Mouse (Mus musculus) cerebellum, adult 11 months (tissue): ENCODE data around the gene Cdk18.
"Not testable (repeated sequence)": the region's sequence is repeated elsewhere in the genome, so short reads cannot be mapped to it uniquely, and the experiment has no call there.

ENCODE experiments used
- DNase-seq: peaks from one replicate; pipeline ENCODE4 v3.0.0; 2022

Gene Cdk18

DNA sequence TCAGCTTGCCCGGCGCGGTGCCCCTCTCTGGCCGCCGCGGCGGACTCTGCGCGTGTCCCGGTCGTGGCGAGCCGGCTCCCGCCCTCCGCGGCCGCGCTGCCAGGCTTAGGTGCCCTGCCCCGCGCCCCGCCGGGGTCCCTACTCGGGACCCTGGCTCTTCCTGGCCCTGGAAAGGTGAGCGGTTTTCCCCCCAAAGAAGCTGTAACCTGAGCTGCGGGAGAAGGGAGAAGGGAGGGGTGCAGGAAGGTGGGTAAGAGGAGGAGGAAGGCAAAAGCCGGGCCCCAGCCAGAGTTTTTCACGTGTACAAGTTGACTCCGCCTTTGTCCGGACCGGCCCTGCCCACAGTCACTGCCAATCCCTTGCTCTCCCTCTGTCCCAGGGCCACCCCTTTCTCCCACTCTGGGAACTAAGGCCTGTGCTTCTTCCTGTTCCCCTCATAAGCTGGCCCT is at the start of gene Cdk18:
Gene Cdk18, minus strand, starts transcription at position 269 of the 449 bp plus-strand sequence.
- DNase-seq, result no peak

DNA sequence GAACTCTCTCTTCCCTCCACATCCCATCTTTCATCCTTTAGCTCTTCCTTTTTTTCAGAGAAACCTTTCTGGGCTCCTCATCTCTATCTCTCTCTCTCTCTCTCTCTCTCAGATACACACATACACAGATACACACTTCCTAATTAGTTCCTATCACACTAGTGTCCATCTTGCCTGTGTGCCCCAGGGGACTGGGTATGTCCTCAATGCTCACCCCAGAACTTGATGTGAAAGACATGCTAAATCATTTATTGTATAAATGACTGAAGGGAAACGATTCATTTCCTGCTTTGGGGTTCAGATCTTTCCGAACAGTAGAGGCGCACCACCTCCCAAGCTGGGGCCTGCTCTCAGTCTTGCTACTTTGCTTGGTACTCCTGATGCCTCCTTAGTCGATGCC is 49.7 kb upstream of the Cdk18 start:
- DNase-seq, result no peak

DNA sequence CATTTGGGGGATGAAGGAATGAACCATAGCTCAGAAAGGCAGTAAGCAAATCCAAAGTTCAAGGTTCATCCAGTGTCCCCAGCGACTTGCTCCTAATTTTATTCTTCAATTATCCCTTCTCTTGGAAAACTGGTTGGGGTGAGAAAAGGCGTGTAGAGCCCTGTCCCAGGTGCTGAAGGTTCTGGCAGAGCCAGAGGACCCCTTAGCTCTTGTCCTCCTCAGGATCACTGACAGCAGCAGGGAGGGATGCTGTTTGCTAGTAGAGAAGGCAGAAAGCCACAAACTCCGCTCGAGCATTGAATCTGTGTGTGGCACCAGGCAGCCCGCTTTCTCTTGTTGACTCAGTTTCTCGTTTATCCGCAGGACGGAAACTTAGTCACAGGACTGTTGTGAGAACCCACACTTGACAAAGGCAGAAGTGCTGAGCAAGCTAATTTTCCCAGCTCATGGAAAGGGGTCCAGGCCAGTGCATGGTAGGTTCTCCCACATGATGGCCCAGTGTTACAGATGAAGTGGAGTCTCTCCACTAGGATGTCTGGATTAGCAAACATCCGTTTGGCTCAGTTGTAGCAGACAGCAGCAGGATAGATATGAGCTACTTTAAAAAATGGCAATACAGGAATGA is 49.1 kb upstream of the Cdk18 start:
- no peak for DNase-seq

GRCm38 (mm10) chr1:132186303-132186702 is 46.8 kb upstream of the Cdk18 start:
- DNase-seq, result no peak

DNA sequence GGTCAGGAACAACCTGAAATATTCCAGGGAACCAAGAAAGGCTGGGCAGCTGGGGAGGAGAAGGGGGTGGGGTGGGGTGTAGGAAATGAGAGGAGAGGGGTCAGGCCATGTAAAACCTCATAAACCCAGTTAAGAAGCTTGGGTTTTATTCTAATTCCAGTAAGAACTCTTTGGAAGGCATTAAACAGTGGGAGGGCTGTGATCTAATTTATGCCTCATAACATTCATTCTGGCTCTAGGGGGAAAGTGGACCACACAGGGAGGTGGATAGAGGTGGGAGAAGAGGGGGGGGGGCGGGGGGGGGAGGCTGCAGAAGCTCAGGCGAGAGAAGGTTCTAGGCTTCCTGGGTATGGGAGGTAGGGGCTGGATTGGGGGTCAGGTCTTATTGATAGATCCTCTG is 32.1 kb upstream of the Cdk18 start:
- DNase-seq, result no peak

GRCm38 (mm10) chr1:132170698-132171097 is 31.2 kb upstream of the Cdk18 start:
- no peak for DNase-seq

DNA sequence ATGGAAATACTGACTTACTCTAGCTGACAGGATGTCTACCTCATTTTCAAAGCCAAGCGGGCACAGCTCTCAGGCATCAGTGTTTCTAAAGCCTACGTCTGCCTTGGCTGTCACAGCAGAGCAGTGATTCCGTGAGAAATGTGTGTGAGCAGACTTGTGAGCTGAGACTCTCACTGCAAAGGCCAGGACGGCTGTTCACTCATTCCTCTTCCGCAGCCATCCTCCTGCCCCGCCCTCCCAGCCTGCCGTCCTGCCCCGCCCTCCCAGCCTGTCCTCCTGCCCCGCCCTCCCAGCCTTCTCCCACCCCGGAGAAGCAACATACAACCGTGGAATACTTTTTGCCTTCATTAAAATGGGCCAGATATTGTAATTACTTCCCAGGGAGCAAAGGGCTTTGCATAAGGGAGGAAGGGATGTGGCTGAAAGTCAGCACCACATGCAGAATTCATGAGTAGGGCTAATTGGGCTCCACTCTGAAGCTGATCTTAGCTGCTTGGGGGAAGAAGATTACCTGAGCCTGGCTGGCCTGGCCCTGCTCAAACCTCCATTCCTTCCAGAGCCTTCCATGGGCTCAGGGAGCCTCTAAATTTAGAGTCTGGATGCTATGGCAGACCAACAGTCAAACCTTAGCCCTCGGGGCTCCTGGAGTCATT is 28.8 kb upstream of the Cdk18 start:
- DNase-seq, result no peak

GRCm38 (mm10) chr1:132165859-132166258 is 26.4 kb upstream of the Cdk18 start:
- DNase-seq, result no peak

GRCm38 (mm10) chr1:132164780-132165518 is 25.5 kb upstream of the Cdk18 start:
- DNase-seq, result no peak

- not testable (repeated sequence) for DNase-seq
These were observed 23.1 kb upstream of the Cdk18 start for GRCm38 (mm10) chr1:132162618-132163017.

DNA sequence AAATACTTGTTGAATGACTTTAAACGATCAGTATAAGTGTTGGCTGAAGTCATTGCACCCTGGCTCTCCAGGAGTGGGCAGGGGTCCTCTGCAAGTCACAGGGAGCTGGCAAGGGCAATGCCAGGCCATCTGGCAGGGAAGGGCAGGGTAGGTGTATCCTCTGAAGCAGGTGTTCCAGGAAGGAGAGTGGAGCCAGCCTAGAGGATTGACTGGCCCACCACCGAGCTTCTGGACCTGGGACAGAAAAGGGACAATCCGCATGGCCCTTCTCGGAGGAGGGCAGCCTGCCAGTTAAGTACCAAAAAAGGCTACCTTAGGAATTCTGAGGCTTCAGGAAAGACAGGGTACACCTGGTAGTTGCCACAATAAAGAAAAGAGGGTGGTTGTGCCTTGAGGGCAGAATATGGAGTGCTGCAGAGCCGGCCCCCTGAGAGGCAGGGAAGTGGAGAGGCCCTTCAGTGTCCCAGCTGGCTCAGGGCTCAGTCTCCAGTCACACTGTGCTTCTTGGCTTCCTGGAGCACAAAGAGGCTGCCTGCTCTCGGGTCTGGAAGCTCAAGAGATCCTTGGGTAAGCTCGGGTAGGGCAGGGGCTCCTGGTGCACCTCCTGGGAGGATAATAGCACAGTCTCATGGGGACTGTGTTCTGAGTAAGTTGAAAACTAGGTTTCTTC is 21.9 kb upstream of the Cdk18 start:
- DNase-seq, result peak; percentile 74

DNA sequence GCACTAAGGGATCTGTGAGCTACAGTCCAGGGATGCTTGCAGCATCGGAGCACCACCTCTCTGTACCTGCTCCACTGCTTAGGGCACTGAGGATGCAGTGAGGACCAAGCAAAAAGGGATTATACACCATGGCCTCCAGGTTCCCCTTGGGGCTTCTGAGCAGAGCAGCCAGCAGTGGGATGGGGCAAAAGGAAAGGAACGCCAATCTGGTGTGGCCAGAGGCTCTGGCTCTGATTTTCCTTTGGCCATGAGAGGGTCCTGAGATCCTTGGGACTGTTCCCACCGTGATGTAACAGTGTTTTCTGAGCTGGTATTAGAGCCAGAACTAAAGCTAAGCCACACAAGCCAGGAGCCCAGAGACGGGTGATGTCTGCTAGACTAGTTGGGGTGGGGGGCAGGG is 20.2 kb upstream of the Cdk18 start:
- DNase-seq, result no peak

- DNase-seq, result no peak
These were observed 19.3 kb upstream of the Cdk18 start for GRCm38 (mm10) chr1:132158741-132159140.

GRCm38 (mm10) chr1:132157808-132158207 is 18.3 kb upstream of the Cdk18 start:
- DNase-seq, result no peak

- DNase-seq, result peak; percentile 93
These were observed 17.7 kb upstream of the Cdk18 start for GRCm38 (mm10) chr1:132157016-132157781.

- peak; percentile 76 for DNase-seq
These were observed 16.3 kb upstream of the Cdk18 start for GRCm38 (mm10) chr1:132155737-132156136.

- no peak for DNase-seq
These were observed 14.2 kb upstream of the Cdk18 start for GRCm38 (mm10) chr1:132153691-132154090.

GRCm38 (mm10) chr1:132153086-132153690 is 13.7 kb upstream of the Cdk18 start:
- DNase-seq, result no peak

DNA sequence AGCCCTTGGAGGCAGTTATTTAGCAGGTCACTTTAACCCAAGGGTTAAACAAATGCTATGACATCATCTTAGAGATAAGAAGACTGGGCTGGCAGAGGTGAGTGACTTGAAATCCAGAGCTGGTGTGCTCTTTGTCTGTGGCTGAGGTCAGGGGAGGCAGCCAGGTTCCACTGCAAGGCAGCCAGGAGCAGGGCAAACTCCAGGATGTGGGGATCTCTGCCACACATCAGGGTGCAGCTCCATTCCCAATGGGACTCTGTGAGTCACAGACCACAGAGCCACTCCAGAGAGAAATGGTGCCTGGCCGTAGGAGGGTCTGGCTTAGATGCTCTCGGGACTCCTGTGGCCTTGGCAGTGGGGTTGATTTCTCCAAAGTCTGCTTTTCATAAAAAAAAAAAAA is 12.4 kb upstream of the Cdk18 start:
- no peak for DNase-seq

GRCm38 (mm10) chr1:132150817-132151601 is 11.5 kb upstream of the Cdk18 start:
- DNase-seq, result no peak

GRCm38 (mm10) chr1:132150171-132150570 is 10.7 kb upstream of the Cdk18 start:
- no peak for DNase-seq
